Mouse (Mus musculus) midbrain, embryonic 14.5 days (tissue): ENCODE measurements around the gene Ces1b. TPM values are rescaled to one million over a fixed set of nuclear protein-coding genes. Genes with fewer than 3 reads are reported as not detected.

Source experiments
- ATAC-seq: fragments of 200-750 bp; cut with Nextera tagmentation; 2 replicates; pipeline ENCODE4 v1.8.0; 2017; ENCODE audit warnings: moderate number of reproducible peaks, moderate library complexity; ENCODE audit not compliant: low FRiP score, low TSS enrichment
- DNase-seq: peaks from one replicate; pipeline ENCODE4 v3.0.0-alpha.2; 2015
- H3K27ac ChIP-seq: fragments of 300-500 bp; sonication (generic); replicated peaks from 2 replicates; pipeline ENCODE4 v1.5.1; 2014; ENCODE audit warnings: mild to moderate bottlenecking, low read depth, low read length, moderate library complexity
- H3K27me3 ChIP-seq: fragments of 300-500 bp; sonication (generic); 2 replicates; pipeline ENCODE4 v1.6.1; 2014; ENCODE audit warnings: low read length, control low read depth, mixed read lengths; ENCODE audit not compliant: control insufficient read depth, insufficient read depth
- H3K36me3 ChIP-seq: fragments of 300-500 bp; sonication (generic); 2 replicates; pipeline ENCODE4 v1.6.1; 2014; ENCODE audit warnings: low read length, control low read depth; ENCODE audit not compliant: control insufficient read depth, insufficient read depth
- H3K4me1 ChIP-seq: fragments of 300-500 bp; sonication (generic); 2 replicates; pipeline ENCODE4 v1.6.1; 2014; ENCODE audit warnings: mild to moderate bottlenecking, antibody characterized with exemption, low read length, control low read depth; ENCODE audit not compliant: control insufficient read depth, insufficient read depth
- H3K4me2 ChIP-seq: fragments of 300-500 bp; sonication (generic); 2 replicates; pipeline ENCODE4 v1.6.1; 2014; ENCODE audit warnings: mild to moderate bottlenecking, low read length, moderate library complexity
- H3K4me3 ChIP-seq: fragments of 300-500 bp; sonication (generic); replicated peaks from 2 replicates; pipeline ENCODE4 v1.5.1; 2014; ENCODE audit warnings: low read depth, low read length
- H3K9ac ChIP-seq: fragments of 300-500 bp; sonication (generic); replicated peaks from 2 replicates; pipeline ENCODE4 v1.6.1; 2014; ENCODE audit warnings: mild to moderate bottlenecking, low read length, moderate library complexity
- H3K9me3 ChIP-seq: fragments of 300-500 bp; sonication (generic); 2 replicates; pipeline ENCODE4 v1.6.1; 2016; ENCODE audit warnings: low read length, control low read depth, mixed read lengths; ENCODE audit not compliant: control insufficient read depth
- WGBS: fragments of 180-500 bp; shearing (Covaris S2); extraction: QIAGEN DNeasy Blood & Tissue Kit; methylation state at CpG from one replicate; pipeline ENCODE4 v1.1.7; 2014; 5-methylcytosine and 5-hydroxymethylcytosine counted together
- polyA plus RNA-seq: library from polyadenylated mRNA; unstranded; fragments of >200 nt; fragmentation: Nextera tagmentation; extraction: Ambion mirVana; gene quantifications from 2 replicates; pipeline ENCODE4 v1.2.1, GENCODE M21; 2014

Gene Ces1b
- polyA plus RNA-seq, 1 experiment from 2014 or later: not detected

DNA sequence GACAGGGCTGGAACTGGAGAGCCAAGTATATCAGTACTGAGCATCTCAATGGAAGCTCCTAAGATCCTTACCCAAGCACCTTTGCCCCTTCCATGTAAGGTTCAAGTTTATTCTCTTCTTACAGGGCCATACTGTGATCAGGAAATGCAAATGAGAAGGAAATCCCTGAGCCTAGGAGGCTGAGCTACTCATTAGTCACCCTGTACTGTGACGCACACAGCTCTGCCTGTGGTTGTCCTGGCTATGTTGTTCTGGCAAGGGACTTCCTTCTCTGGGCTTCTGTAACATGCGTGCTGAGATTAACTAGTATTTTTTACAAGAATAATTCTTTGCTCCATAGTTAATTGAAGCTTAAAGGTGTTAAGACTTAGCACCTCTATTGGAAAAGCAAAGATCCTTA lies 49.2 kb downstream of the Ces1b start:
- Histone ChIP-seq H3K27me3 (no peaks in the 10 kb centered on the region), H3K4me1 (no peaks in the 10 kb centered on the region), H3K9ac (no peak overlapping the region), H3K4me3 (no peak overlapping the region), H3K4me2 (no peak overlapping the region), H3K36me3 (no peaks in the 10 kb centered on the region), H3K9me3 (no peaks in the 10 kb centered on the region), H3K27ac (no peak overlapping the region)
- DNase-seq (no peak), ATAC-seq (no peak)
- WGBS: 82% methylated on average over 2 of the region's 2 CpGs

DNA sequence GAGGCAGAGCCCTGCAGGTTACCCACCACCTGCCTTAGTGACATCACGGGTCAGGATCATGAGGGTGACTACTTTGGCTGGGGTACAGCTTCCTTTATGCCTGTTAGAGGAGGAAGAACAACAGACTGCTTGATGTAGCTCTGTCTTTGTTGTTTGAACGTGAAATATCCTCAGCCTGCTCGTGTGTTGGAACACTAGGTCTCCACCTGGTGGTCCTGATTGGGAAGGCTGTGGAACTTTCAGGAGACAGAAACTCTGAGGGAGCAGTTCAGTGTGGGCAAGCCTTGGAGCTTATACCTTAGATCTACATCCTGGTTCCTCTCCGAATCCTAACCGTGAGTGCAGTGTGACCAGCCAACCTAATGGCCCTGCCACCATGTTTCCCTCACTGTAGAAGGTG lies 58.1 kb downstream of the Ces1b start:
- Histone ChIP-seq H3K27me3 (no peaks in the 10 kb centered on the region), H3K9me3 (no peaks in the 10 kb centered on the region), H3K4me1 (no peaks in the 10 kb centered on the region), H3K4me3 (no peak overlapping the region), H3K27ac (no peak overlapping the region), H3K36me3 (no peaks in the 10 kb centered on the region), H3K4me2 (no peak overlapping the region), H3K9ac (no peak overlapping the region)
- 71% methylated on average over 5 of the region's 5 CpGs for WGBS
- ATAC-seq (no peak), DNase-seq (peak; percentile 9)

DNA sequence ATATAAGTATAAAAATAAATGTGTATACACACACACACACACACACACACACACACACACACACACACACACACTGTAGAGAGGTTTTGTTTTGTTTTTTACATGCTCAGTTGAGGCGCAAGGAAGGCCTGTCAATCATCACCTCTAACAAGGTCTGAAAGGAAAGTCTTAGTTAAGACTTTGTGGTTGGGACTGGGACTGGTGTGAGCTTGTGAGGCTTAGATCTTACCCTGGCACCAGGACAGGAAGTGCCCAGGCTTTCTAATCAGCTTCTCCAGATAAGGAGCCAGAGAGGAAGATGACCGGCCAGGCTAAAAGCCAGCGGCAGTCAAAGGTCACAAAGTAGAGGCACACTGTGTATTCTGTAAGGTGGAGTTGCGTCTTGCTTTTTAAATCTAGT lies 65.5 kb downstream of the Ces1b start:
- Histone ChIP-seq H3K9ac (no peak overlapping the region), H3K4me2 (no peak overlapping the region), H3K36me3 (no peaks in the 10 kb centered on the region), H3K27me3 (no peaks in the 10 kb centered on the region), H3K27ac (no peak overlapping the region), H3K9me3 (no peaks in the 10 kb centered on the region), H3K4me3 (no peak overlapping the region), H3K4me1 (no peaks in the 10 kb centered on the region)
- DNase-seq (no peak), ATAC-seq (no peak)
- WGBS: 86% methylated on average over 4 of the region's 4 CpGs

DNA sequence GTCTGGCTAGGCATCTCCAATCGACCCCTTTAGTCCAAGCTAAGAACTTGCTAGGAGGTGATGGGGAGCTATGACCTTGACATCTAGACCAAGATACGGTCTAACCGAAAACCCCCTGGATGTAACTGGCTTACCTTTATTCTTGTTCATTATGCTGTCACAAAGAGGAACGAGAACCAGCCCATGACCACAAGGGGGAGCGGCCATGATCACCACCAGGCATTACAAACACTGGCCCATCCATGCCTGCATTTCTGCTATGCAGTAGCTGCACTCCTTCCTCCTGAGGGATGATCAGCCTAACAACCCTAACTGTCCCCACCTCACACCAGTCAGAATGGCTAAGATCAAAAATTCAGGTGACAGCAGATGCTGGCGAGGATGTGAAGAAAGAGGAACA lies 67.6 kb downstream of the Ces1b start:
- Histone ChIP-seq H3K9me3 (no peaks in the 10 kb centered on the region), H3K4me2 (no peak overlapping the region), H3K4me1 (no peaks in the 10 kb centered on the region), H3K9ac (no peak overlapping the region), H3K27ac (no peak overlapping the region), H3K36me3 (no peaks in the 10 kb centered on the region), H3K4me3 (no peak overlapping the region), H3K27me3 (no peaks in the 10 kb centered on the region)
- no peak for ATAC-seq
- WGBS: 79% methylated on average over 6 of the region's 6 CpGs
- peak; percentile 44 for DNase-seq

DNA sequence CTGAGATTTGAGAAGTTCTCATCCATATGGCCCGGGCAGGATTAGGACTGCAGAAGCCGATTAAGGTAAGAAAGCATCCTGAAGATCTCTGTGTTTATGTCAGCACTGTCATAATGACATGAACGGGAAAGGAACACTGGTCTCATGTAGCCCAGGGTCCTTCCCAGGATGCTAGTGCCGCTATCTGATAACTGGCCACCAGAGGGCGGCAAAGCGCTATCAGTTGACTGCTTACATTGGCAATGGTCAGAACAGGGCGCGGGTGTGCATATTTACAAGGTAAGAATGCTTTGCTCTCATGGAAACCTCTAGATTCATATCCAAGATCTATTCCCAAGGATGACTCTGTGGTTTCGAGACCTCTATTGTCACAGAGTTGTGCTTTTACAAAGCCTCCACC lies 68.4 kb downstream of the Ces1b start:
- Histone ChIP-seq H3K27me3 (no peaks in the 10 kb centered on the region), H3K4me2 (no peak overlapping the region), H3K4me3 (no peak overlapping the region), H3K4me1 (no peaks in the 10 kb centered on the region), H3K27ac (no peak overlapping the region), H3K9ac (no peak overlapping the region), H3K9me3 (no peaks in the 10 kb centered on the region), H3K36me3 (no peaks in the 10 kb centered on the region)
- ATAC-seq (peak; percentile 50; the same call in 1 of the 2 replicates), DNase-seq (peak; percentile 95)
- WGBS: 8% methylated on average over 9 of the region's 9 CpGs

DNA sequence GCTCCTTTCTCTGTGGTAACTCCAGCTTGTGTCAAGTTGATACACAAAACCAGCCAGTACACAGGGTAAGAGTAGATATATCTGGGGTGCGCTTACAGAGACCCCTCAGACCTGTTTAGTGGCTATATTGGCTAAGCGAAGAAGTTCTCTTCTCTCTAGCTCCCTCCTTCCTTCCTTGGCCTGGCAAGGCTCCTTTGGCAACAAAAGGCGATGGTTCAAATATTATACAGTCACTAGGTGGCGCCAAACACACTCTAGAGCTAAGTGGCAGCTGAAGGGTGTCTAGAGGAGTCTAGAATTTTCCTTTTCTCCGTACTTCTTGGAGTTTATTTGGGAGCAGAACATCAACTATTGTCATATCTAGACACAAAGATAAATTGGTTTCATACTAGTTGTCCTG lies 69.5 kb downstream of the Ces1b start:
- WGBS: 36% methylated on average over 5 of the region's 5 CpGs

More for the DNA sequence above, 69.5 kb downstream of the Ces1b start:
- DNase-seq: peak; percentile 89
- no peak overlapping the region for H3K27ac ChIP-seq
- H3K9me3 ChIP-seq: no peaks in the 10 kb centered on the region
- H3K4me2 ChIP-seq: no peak overlapping the region
- no peaks in the 10 kb centered on the region for H3K36me3 ChIP-seq
- no peak overlapping the region for H3K4me3 ChIP-seq
- no peak overlapping the region for H3K9ac ChIP-seq
- H3K4me1 ChIP-seq: no peaks in the 10 kb centered on the region
- no peak for ATAC-seq
- no peaks in the 10 kb centered on the region for H3K27me3 ChIP-seq

Other genes with a start within 250 kb of the Ces1b start
- 6.8 and 7.1 TPM in 2 replicates for gene Lpcat2, start 224.7 kb downstream of the Ces1b start, polyA plus RNA-seq
- 0.29 and 0.30 TPM in 2 replicates for gene Capns2, start 178.6 kb downstream of the Ces1b start, polyA plus RNA-seq
- gene Slc6a2, start 119.9 kb downstream of the Ces1b start, polyA plus RNA-seq: 2.4 and 3.8 TPM in 2 replicates
- gene Ces1a, start 31.8 kb downstream of the Ces1b start, polyA plus RNA-seq: not detected in 2 replicates
- not detected in 2 replicates for gene Ces1c, start 51.3 kb upstream of the Ces1b start, polyA plus RNA-seq
- 0.55 TPM in 1 of 2 replicates, not detected in the other for gene Ces1d, start 117.8 kb upstream of the Ces1b start, polyA plus RNA-seq
- gene Ces1e, start 149.6 kb upstream of the Ces1b start, polyA plus RNA-seq: not detected in 2 replicates
- gene Ces1f, start 199.7 kb upstream of the Ces1b start, polyA plus RNA-seq: not detected in 2 replicates